Mouse (Mus musculus) brain, adult 2 months (tissue): ENCODE results near the gene Fpr-rs7.

ENCODE experiments used
- DNase-seq: peaks from one replicate; pipeline ENCODE4 v3.0.0; 2011; ENCODE audit warnings: low read depth, low spot score

Gene Fpr-rs7

DNA sequence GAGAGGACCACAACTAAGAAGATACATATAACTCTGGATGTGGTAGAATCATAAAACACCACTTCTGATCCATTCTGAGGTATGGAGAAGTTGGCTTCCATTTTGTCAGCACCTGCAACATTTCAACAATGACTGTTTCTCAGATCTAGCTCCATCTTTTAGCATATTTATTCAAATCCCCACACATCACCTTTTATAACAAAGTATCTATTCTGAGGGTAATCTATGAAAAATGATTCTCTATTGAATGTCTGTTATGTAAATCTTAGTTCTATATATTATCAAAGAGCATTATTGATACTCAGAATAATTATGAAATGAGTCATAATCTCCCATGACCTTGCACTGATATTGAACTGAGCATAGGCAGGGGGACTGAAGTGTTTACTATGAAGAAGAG lies at the start of gene Fpr-rs7:
TSS of gene Fpr-rs7 (minus strand) at position 101 of the 400 bp plus-strand sequence.
- DNase-seq = no peak

DNA sequence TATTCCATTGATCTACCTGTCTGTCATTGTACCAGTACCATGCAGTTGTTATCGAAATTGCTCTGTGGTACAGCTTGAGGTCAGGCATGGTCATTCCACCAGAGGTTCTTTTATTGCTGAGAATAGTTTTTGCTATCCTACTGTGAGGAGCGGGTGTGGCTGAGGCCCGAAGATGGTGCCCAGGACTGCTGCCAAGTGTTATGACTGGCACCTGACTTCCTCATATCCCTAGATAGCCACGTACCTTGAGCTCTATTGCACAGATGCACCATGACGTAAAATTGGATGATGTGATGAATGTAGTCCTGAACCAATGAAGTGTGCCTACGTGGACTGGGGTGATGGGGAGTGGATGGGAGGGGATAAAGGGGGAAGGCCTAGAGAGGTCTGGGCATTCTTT lies 39.9 kb downstream of the Fpr-rs7 start:
- DNase-seq = no peak

DNA sequence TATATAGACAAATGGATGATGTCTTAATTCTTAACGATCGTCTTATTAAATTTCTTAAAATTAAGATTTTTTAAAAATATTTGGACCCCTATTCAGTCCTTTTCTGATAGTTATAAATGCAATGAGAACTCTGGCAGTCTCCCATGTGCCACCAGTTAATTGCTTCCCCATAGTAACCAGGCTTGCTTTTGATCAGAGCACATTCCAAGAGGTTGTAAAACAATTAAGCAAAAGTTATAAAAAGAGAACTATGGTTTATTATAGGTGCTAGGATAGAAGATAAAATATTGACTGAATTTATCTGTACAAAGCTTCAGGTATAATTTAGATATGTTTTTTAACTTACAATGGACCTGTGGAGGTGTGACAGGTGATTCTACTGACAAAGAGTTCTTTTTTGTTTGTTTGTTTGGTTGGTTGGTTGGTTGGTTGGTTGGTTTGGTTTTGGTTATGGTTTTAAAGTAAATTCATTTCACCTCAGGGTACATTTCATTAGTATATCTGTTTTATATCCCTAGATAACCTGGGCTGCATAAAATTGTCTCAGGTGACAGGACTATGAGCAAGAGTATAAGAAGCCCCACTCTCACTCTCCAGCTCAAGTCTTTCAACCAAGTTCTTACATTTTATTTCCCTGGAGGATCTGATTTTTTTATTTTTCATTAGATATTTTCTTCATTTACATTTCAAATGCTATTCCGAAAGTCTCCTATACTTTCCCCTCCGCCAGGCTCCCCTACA lies 42.2 kb downstream of the Fpr-rs7 start:
- DNase-seq = no peak
